Mouse (Mus musculus): Measurements from ENCODE around the gene Sh3bgrl2.

The Sh3bgrl2 gene

GRCm38 (mm10) chr9:83560670-83561069, 12.5 kb downstream of the Sh3bgrl2 start:
- no peak for DNase-seq (ENCODE audit: low read depth, low spot score)

GRCm38 (mm10) chr9:83562889-83563288, 14.8 kb downstream of the Sh3bgrl2 start:
- DNase-seq (ENCODE audit: low read depth, low spot score): no peak

GRCm38 (mm10) chr9:83563808-83564549, 15.9 kb downstream of the Sh3bgrl2 start:
- DNase-seq (ENCODE audit: low read depth, low spot score): no peak

GRCm38 (mm10) chr9:83564934-83565652, 17.0 kb downstream of the Sh3bgrl2 start:
- DNase-seq (ENCODE audit: low read depth, low spot score): no peak

- DNase-seq (ENCODE audit: low read depth, low spot score): no peak
Measured at GRCm38 (mm10) chr9:83566141-83566540, 18.0 kb downstream of the Sh3bgrl2 start.

GRCm38 (mm10) chr9:83568125-83568524, 20.0 kb downstream of the Sh3bgrl2 start:
- DNase-seq (ENCODE audit: low read depth, low spot score): no peak

- no peak for DNase-seq (ENCODE audit: low read depth, low spot score)
Measured at GRCm38 (mm10) chr9:83568937-83569336, 20.8 kb downstream of the Sh3bgrl2 start.

- no peak for DNase-seq (ENCODE audit: low read depth, low spot score)
Measured at GRCm38 (mm10) chr9:83569898-83570297, 21.8 kb downstream of the Sh3bgrl2 start.

GRCm38 (mm10) chr9:83571315-83571714, 23.2 kb downstream of the Sh3bgrl2 start:
- DNase-seq (ENCODE audit: low read depth, low spot score): no peak

GRCm38 (mm10) chr9:83572326-83572725, 24.2 kb downstream of the Sh3bgrl2 start:
- no peak for DNase-seq (ENCODE audit: low read depth, low spot score)

- DNase-seq (ENCODE audit: low read depth, low spot score): no peak
Measured at GRCm38 (mm10) chr9:83572870-83573269, 24.7 kb downstream of the Sh3bgrl2 start.

GRCm38 (mm10) chr9:83573588-83573987, 25.5 kb downstream of the Sh3bgrl2 start:
- DNase-seq (ENCODE audit: low read depth, low spot score): no peak

- DNase-seq (ENCODE audit: low read depth, low spot score): no peak
Measured at GRCm38 (mm10) chr9:83575403-83575802, 27.3 kb downstream of the Sh3bgrl2 start.

- DNase-seq (ENCODE audit: low read depth, low spot score): no peak
Measured at GRCm38 (mm10) chr9:83576018-83576688, 28.0 kb downstream of the Sh3bgrl2 start.

GRCm38 (mm10) chr9:83576689-83577057, 28.5 kb downstream of the Sh3bgrl2 start:
- DNase-seq (ENCODE audit: low read depth, low spot score): no peak

GRCm38 (mm10) chr9:83577260-83577659, 29.1 kb downstream of the Sh3bgrl2 start:
- no peak for DNase-seq (ENCODE audit: low read depth, low spot score)

GRCm38 (mm10) chr9:83579049-83579448, 30.9 kb downstream of the Sh3bgrl2 start:
- no peak for DNase-seq (ENCODE audit: low read depth, low spot score)

GRCm38 (mm10) chr9:83582748-83583147, 34.6 kb downstream of the Sh3bgrl2 start:
- DNase-seq (ENCODE audit: low read depth, low spot score): no peak

- no peak for DNase-seq (ENCODE audit: low read depth, low spot score)
Measured at GRCm38 (mm10) chr9:83586316-83587050, 38.4 kb downstream of the Sh3bgrl2 start.

GRCm38 (mm10) chr9:83587116-83587515, 39.0 kb downstream of the Sh3bgrl2 start:
- no peak for DNase-seq (ENCODE audit: low read depth, low spot score)

GRCm38 (mm10) chr9:83589063-83589462, 40.9 kb downstream of the Sh3bgrl2 start:
- no peak for DNase-seq (ENCODE audit: low read depth, low spot score)

Measured in WW6 (cell line).